Mouse (Mus musculus): ENCODE measurements around the gene Itga2b.

The Itga2b gene

GRCm38 (mm10) chr11:102469648-102470357, at the start of gene Itga2b:
Gene Itga2b (minus strand): TSS chr11:102470122.
- DNase-seq (ENCODE audit: low spot score), result no peak

GRCm38 (mm10) chr11:102514793-102515424, 45.0 kb upstream of the Itga2b start:
- no peak for DNase-seq (ENCODE audit: low spot score)

DNA sequence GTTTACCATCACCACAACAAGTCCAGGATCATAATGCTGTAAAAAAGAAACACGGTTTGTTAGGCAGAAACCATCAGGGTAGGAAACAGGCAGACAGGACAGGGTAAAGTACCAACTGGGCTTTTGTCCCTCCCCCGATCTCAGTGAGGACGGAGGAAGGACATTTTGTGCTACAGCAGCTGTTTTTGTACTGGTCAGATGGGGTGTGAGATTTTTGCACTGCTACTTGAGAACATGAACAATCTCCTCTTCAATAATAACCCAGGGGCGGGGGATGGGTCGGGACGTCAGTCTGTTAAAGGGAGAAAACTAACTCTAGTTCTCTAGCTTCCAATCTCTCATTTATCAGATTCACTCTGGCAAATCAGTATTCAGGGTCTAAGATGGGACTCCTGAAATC, 40.3 kb upstream of the Itga2b start:
- DNase-seq (ENCODE audit: low spot score), result no peak

- peak; percentile 32 for DNase-seq (ENCODE audit: low spot score)
Measured at GRCm38 (mm10) chr11:102496732-102497131, 26.8 kb upstream of the Itga2b start.

GRCm38 (mm10) chr11:102496206-102496605, 26.3 kb upstream of the Itga2b start:
- no peak for DNase-seq (ENCODE audit: low spot score)

- DNase-seq (ENCODE audit: low spot score), result no peak
Measured at GRCm38 (mm10) chr11:102495742-102496141, 25.8 kb upstream of the Itga2b start.

GRCm38 (mm10) chr11:102495114-102495513, 25.2 kb upstream of the Itga2b start:
- no peak for DNase-seq (ENCODE audit: low spot score)

DNA sequence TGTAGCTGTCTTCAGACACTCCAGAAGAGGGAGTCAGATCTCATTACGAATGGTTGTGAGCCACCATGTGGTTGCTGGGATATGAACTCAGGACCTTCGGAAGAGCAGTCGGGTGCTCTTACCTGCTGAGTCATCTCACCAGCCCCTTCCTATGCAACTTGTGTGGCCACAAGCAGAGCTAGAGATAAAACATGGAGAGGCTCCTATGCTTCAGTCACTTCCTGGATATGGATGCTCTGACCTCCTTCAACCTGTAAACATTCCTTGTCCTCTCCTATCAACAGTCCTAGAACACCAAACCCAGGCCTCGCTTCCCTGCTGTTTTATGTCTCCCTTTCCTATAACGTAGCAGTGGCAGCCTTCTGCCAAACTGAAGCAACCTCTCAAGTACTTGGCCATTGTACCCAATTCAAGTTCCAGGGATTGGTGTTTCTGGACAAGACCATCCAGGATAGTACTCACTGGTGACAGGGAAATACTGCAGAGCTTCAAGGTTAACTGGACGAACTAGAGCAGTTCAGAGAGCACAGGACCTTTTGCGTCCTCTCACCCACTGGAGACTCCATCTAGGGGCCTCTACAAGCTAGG, 24.2 kb upstream of the Itga2b start:
- no peak for DNase-seq (ENCODE audit: low spot score)

DNA sequence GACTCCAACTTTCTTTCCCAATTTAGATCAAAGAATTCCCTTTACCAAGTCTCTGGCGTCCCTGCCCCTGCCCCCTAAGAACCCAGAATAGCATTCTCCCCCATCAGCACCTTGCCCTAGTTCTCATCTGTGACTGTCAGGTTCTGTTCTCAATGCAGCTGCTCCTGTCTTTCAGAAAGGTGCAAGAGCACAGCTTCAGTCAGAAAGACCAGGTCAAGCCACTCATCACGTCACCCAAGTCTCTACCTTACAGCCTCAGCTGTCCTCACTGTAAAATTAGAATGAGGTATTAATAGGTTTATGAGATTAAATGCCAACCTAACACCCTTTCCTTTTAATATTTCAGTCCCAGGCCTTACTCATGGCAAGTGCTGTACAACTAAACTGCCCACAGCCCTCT, 23.3 kb upstream of the Itga2b start:
- DNase-seq (ENCODE audit: low spot score), result no peak

- DNase-seq (ENCODE audit: low spot score), result no peak
Measured at GRCm38 (mm10) chr11:102487901-102488300, 18.0 kb upstream of the Itga2b start.

DNA sequence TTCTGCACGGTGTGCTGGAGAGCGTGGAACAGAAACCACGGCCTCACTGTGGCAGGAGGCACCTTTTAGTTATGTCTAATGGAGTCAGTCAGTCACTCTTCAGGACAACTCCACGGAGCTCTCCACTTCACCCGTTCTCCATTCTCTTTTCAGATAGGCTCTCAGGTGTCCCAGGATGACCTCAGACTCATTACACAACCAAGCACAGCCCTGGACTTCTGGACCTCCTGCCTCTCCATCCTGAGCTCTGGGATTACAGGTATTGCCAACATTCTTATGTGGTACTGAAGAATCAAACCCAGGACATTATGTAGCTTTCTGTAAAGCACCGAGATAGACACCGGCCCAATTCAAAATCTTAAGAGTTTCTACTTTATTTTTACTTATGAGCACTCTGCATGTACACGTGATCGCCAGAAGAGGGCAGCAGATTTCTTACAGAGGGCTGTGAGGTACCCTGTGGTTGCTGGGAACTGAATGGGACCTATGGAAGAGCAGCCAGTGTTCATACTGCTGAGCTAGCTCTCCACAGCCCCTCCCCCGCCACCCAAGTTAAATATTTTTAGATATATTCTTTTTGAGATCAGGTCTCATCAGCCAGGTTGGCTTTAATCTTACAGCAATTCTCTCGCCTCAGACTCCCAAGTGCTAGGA, 16.9 kb upstream of the Itga2b start:
- DNase-seq (ENCODE audit: low spot score), result peak; percentile 43

GRCm38 (mm10) chr11:102481779-102482178, 11.9 kb upstream of the Itga2b start:
- no peak for DNase-seq (ENCODE audit: low spot score)

DNA sequence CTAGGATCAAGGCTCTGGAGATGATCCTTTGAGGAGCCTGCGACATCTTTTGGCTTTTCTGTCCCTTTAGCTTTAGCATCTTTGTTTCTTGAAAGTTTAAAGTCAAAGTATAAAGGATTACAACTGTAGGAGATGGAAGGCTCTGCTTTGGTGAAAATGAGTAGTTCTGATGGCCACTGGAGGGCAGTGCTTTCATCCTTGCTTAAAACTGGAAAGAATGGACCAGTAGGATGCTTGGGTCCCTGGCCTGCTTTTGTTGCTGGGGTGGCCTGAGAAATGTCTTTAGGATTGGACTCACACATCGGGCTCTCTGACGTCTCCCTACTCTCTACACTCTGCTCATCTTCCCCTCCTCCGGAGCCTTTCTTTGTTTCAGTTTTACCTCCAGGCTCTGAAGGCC, 11.0 kb upstream of the Itga2b start:
- no peak for DNase-seq (ENCODE audit: low spot score)

DNA sequence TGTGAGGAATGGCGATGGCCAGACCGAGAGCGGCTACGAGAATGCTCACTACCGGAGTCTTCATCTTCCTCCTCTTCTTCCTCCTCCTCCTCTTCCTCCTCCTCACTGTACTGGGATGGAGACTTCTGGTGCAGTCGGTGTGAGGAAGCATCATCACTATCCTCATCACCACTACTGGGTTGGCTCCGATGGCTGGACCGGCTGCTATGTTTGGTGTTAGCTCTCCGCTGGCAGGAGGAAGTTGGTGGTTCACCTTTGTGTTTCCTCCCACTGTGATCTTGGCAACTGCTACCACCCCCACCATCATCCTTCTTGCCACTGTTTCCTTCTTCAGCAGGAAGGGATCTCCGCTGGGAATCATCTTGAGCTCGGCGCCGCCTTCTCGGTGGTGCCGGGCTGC, 10.2 kb upstream of the Itga2b start:
- no peak for DNase-seq (ENCODE audit: low spot score)

- no peak for DNase-seq (ENCODE audit: low spot score)
Measured at GRCm38 (mm10) chr11:102479581-102479980, 9.7 kb upstream of the Itga2b start.

GRCm38 (mm10) chr11:102478671-102479070, 8.7 kb upstream of the Itga2b start:
- DNase-seq (ENCODE audit: low spot score), result no peak

- no peak for DNase-seq (ENCODE audit: low spot score)
Measured at GRCm38 (mm10) chr11:102475027-102475426, 5.1 kb upstream of the Itga2b start.

DNA sequence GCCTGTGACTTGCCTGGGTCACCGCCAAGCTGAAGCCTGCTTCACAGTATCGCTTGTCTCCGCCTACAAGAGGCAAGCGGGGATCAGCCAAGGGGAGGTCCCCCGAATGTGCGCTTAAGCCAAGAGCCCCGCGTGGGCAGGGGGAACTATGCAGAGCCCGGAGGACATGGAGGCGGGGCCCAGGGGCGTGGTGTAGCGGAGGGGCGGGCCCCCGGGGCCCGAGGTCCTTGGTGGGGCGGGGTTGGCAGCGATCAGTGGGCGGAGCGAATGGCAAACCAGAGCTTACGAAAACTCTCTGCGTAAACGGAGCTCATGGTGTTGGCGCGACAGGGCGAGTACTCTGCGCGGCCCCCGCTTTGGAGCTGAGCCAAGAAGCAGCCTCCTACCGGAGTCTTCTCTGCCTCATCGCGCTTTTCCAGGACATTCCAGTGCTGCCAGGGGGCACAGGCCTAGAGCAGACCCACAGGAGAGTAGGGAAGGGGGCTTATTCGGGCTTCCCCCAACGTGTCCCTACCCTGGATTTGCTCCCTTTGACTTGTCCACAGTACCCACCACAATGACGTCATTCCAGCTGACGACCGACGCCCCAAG, 2.8 kb downstream of the Itga2b start:
- DNase-seq (ENCODE audit: low spot score), result peak; percentile 91

- DNase-seq (ENCODE audit: low spot score), result no peak
Measured at GRCm38 (mm10) chr11:102465713-102466436, 4.0 kb downstream of the Itga2b start.

- no peak for DNase-seq (ENCODE audit: low spot score)
Measured at GRCm38 (mm10) chr11:102464901-102465300, 5.0 kb downstream of the Itga2b start.

GRCm38 (mm10) chr11:102461764-102462163, 8.2 kb downstream of the Itga2b start:
- no peak for DNase-seq (ENCODE audit: low spot score)

DNA sequence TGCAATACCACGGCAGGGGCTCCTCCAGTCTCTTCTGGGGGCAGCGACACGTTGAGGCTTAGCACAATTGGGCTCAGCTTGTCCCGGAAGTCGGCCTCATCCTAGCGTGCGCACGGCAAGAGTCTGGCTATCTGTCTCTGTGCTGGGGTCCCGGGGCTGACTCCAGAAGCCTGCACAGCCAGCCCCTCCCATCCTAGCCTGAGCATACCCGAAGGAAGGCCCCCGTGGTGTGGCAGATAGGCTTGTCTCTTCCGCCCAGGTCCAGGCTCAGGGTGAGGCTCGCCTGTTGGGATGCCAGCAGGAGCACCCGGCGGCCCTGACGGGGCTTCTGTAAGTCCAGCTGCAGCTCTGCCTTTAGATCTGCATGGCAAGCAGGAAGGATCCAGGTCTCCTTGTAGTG, 9.4 kb downstream of the Itga2b start:
- DNase-seq (ENCODE audit: low spot score), result no peak
